Mouse (Mus musculus) heart, adult 2 months (tissue): Measurements from ENCODE around the gene Cavin1.

ENCODE experiments used
- CTCF ChIP-seq: fragments of 200-600 bp; IDR thresholded peaks from 2 replicates; pipeline ENCODE4 v1.8.1; 2022; ENCODE audit warnings: antibody characterized with exemption, mild to moderate bottlenecking, moderate library complexity
- EP300 ChIP-seq: fragments of 200-500 bp; IDR thresholded peaks from 2 replicates; pipeline ENCODE4 v1.6.1; 2011; ENCODE audit warnings: low read depth, low read length, control low read depth; ENCODE audit not compliant: insufficient read depth
- POLR2A ChIP-seq: fragments of 200-500 bp; IDR thresholded peaks from 2 replicates; pipeline ENCODE4 v1.6.1; 2011; ENCODE audit warnings: mild to moderate bottlenecking, low read depth, low read length, control low read depth; ENCODE audit not compliant: insufficient read depth

DNA sequence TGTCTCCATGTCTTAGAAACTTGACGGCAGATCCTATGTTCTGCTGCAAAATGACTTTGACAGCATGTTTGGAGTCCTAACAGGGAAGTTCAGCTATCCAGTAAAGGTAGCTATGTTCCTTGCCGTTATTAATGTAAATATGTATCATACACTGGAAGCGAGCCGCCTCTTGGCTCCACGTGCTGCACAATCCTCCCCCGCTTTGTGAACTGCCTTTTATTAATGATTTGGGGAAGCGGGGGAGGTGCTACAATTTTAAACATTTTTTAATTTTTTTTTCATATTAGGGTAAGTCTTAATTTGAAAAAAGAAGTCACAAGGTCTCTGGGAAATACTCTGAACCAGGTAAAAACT lies 13.1 kb upstream of the Cavin1 start:
- TF ChIP-seq POLR2A (no peak), CTCF (no peak), EP300 (no peak)
